Comparison of ENCODE assay signal across 19 mouse cellular contexts in the genomic region with DNA sequence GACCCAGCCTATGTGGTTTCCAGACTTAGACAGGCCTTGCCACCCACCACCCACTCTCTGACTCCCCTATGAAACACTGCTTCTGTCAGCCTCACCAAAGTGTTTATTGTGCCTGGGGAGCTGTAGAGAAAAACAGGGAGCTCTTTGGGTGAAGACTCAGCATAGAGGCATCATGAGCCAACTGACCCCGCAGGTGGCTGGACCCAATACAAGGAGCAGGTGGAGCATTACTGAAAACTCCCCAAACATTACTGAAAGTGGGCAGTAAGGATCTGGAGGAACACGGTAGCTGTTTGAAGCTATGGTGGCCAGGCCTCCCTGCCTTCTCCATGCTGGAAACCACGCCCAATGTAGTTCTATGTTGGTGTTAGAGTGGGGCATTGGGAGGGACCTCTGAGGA. TPM values are rescaled to one million over a fixed set of nuclear protein-coding genes. Genes with fewer than 3 reads are reported as not detected.
"Had no signal": no experiment of that assay in that cellular context is flagged by ENCODE, and none has a peak within 500 bp of the region (broad histone marks: within the 10 kb centered on the region; RNA-seq: fewer than 3 reads in every experiment).

No protein-coding gene starts in this region.

- ATAC-seq: liver, postnatal 0 days; midbrain, embryonic 15.5 days had no signal

- H3K4me2 ChIP-seq: limb, embryonic 12.5 days; liver, embryonic 13.5 days; lung, embryonic 15.5 days; midbrain, embryonic 11.5 days; midbrain, embryonic 15.5 days had no signal

- H3K36me3 ChIP-seq: liver, embryonic 13.5 days; lung, embryonic 15.5 days; midbrain, embryonic 15.5 days had no signal

- H3K9ac ChIP-seq: limb, embryonic 12.5 days; liver, embryonic 13.5 days; liver, postnatal 0 days; lung, embryonic 15.5 days; midbrain, embryonic 15.5 days had no signal

- H3K27ac ChIP-seq: limb, embryonic 12.5 days; liver, embryonic 13.5 days; lung, embryonic 15.5 days; macrophage; midbrain, embryonic 15.5 days had no signal

- DNase-seq: kidney, adult 8-10 months; kidney, postnatal 25 days; layer of hippocampus, adult 9-11 months; layer of hippocampus, postnatal 36 days; liver; liver, embryonic 13.5 days; liver, postnatal 0 days; lung, postnatal 14 days; thymus, adult 18-20 months; thymus, postnatal 25 days had no signal

- H3K4me3 ChIP-seq: limb, embryonic 12.5 days; liver, embryonic 13.5 days; lung, embryonic 15.5 days; megakaryocyte, embryonic 14.5 days; midbrain, embryonic 15.5 days had no signal

- H3K9me3 ChIP-seq: limb, embryonic 12.5 days; liver, embryonic 13.5 days; lung, embryonic 15.5 days; megakaryocyte, embryonic 14.5 days; midbrain, embryonic 15.5 days had no signal

- H3K27me3 ChIP-seq: limb, embryonic 12.5 days; liver, embryonic 13.5 days; lung, embryonic 15.5 days; midbrain, embryonic 15.5 days had no signal

RNA-seq across cellular contexts. Expression of gene Ptgds, which starts 6.2 kb away (rescaled TPM):
- polyA plus RNA-seq: macrophage; midbrain, embryonic 11.5 days had no signal

RNA-seq across cellular contexts. Expression of gene Clic3, which starts 7.0 kb away (rescaled TPM):
- polyA plus RNA-seq: macrophage had no signal

RNA-seq across cellular contexts. Expression of gene Lcn12, which starts 30.1 kb away (rescaled TPM):
- polyA plus RNA-seq: kidney, embryonic 16.5 days; limb, embryonic 12.5 days; liver, embryonic 13.5 days; liver, postnatal 0 days; lung, embryonic 15.5 days; macrophage; midbrain, embryonic 11.5 days; midbrain, embryonic 15.5 days; neural tube, embryonic 14.5 days; stomach, embryonic 14.5 days had no signal
